Mouse (Mus musculus): Measurements from ENCODE around the gene Krtcap3.

DNA sequence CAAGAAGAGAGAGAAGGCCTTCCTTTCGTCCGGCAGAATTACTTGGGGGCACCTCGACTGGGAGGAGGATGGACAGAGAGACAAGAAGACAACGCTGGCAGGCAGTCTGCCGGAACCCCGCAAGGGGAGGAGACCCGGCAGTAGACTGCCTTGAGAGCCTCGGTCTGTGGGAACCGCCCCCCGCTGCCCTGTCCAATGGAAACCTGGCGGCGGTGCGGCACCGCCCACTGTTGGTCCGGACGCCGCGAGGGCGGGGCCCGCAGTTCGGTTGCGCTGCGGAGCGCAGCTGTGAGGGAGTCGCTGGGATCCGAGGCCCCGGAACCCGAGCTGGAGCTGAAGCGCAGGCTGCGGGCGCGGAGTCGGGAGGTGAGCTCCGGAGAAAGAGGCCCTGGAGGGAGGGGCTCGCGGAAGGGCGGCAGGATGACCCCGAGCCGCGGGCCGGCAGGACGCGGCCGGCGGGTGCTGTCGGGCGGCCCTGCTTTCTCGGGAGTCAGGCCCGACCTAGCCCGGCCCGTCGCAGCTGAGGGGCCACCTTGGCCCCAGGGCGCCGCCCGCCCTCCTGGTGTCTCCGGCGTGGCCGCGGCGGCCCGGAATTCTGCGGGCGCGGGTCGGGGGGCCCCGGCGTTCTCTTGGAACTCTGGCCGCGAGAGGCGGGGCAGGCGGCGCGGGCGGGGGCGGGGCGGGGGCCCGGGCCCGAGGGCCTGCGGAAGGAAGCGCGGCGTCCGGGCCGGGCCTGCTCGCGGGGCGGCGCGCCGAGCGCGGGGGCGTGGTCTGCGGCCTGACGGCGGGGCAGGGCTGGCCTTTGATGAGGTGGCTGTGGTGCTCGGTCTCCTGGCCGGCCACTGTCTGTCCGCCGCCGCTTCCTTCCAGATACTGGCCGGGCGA lies 10.6 kb upstream of the Krtcap3 start, which contains the start of the genes Nrbp1 and Gm9970:
- TF ChIP-seq POLR2A (IDR thresholded peaks at IDR 0.05; ENCODE audit: low read depth, low read length) (peak; percentile 95), CTCF (IDR thresholded peaks at IDR 0.05; ENCODE audit: extremely low read depth, insufficient read length, insufficient replicate concordance, low read depth, low read length) (no peak)
